Mouse (Mus musculus): ENCODE measurements around the gene Acvr1c.

The Acvr1c gene

GRCm38 (mm10) chr2:58357414-58358131, at the start of gene Acvr1c:
Acvr1c (minus strand) TSS chr2:58357895.
- peak; percentile 9 for DNase-seq (ENCODE audit: low read depth, low spot score)

- DNase-seq (ENCODE audit: low read depth, low spot score), result no peak
These were observed 45.8 kb upstream of the Acvr1c start for GRCm38 (mm10) chr2:58403481-58403880.

- no peak for DNase-seq (ENCODE audit: low read depth, low spot score)
These were observed 30.9 kb upstream of the Acvr1c start for GRCm38 (mm10) chr2:58388601-58389000.

- DNase-seq (ENCODE audit: low read depth, low spot score), result no peak
These were observed 22.3 kb upstream of the Acvr1c start for GRCm38 (mm10) chr2:58380020-58380419.

- DNase-seq (ENCODE audit: low read depth, low spot score), result no peak
These were observed 21.8 kb upstream of the Acvr1c start for GRCm38 (mm10) chr2:58379475-58379874.

GRCm38 (mm10) chr2:58377417-58378130, 19.9 kb upstream of the Acvr1c start:
- DNase-seq (ENCODE audit: low read depth, low spot score), result no peak

- DNase-seq (ENCODE audit: low read depth, low spot score), result no peak
These were observed 8.5 kb upstream of the Acvr1c start for GRCm38 (mm10) chr2:58366196-58366595.

GRCm38 (mm10) chr2:58361361-58362046, 3.8 kb upstream of the Acvr1c start:
- no peak for DNase-seq (ENCODE audit: low read depth, low spot score)

GRCm38 (mm10) chr2:58358132-58358460, 401 bp upstream of the Acvr1c start:
- DNase-seq (ENCODE audit: low read depth, low spot score), result no peak

GRCm38 (mm10) chr2:58357068-58357413, 654 bp downstream of the Acvr1c start:
- no peak for DNase-seq (ENCODE audit: low read depth, low spot score)

GRCm38 (mm10) chr2:58354389-58354788, 3.3 kb downstream of the Acvr1c start:
- DNase-seq (ENCODE audit: low read depth, low spot score), result no peak

GRCm38 (mm10) chr2:58352846-58353245, 4.8 kb downstream of the Acvr1c start:
- DNase-seq (ENCODE audit: low read depth, low spot score), result no peak

- DNase-seq (ENCODE audit: low read depth, low spot score), result no peak
These were observed 7.0 kb downstream of the Acvr1c start for GRCm38 (mm10) chr2:58350657-58351056.

GRCm38 (mm10) chr2:58336730-58337129, 21.0 kb downstream of the Acvr1c start:
- DNase-seq (ENCODE audit: low read depth, low spot score), result no peak

GRCm38 (mm10) chr2:58329589-58329988, 28.1 kb downstream of the Acvr1c start:
- no peak for DNase-seq (ENCODE audit: low read depth, low spot score)

GRCm38 (mm10) chr2:58324118-58324901, 33.4 kb downstream of the Acvr1c start:
- DNase-seq (ENCODE audit: low read depth, low spot score), result no peak

GRCm38 (mm10) chr2:58323274-58323673, 34.4 kb downstream of the Acvr1c start:
- no peak for DNase-seq (ENCODE audit: low read depth, low spot score)

- no peak for DNase-seq (ENCODE audit: low read depth, low spot score)
These were observed 41.5 kb downstream of the Acvr1c start for GRCm38 (mm10) chr2:58316186-58316585.

GRCm38 (mm10) chr2:58309695-58310094, 48.0 kb downstream of the Acvr1c start:
- DNase-seq (ENCODE audit: low read depth, low spot score), result no peak

- DNase-seq (ENCODE audit: low read depth, low spot score), result no peak
These were observed 53.2 kb downstream of the Acvr1c start for GRCm38 (mm10) chr2:58304450-58304849.

GRCm38 (mm10) chr2:58289759-58290431, 67.8 kb downstream of the Acvr1c start:
- DNase-seq (ENCODE audit: low read depth, low spot score), result no peak
